Mouse (Mus musculus) MEL (cell line): Measurements from ENCODE around the gene Igfbp2. TPM values are rescaled to one million over a fixed set of nuclear protein-coding genes. Genes with fewer than 3 reads are reported as not detected.

Source experiments
- DNase-seq: peaks from one replicate; pipeline ENCODE4 v3.0.0; 2011; ENCODE audit warnings: low read depth, low spot score
- H3K27ac ChIP-seq: 2 replicates; pipeline ENCODE4 v1.5.1; 2012; ENCODE audit warnings: low read depth, mild to moderate bottlenecking, control low read depth, low read length, moderate library complexity; ENCODE audit not compliant: control insufficient read depth
- H3K27me3 ChIP-seq, 2 experiments: fragments of 150-350 bp in 1 of 2; sonication (generic) in 1 of 2; 2 replicates each; pipeline ENCODE4 v1.6.1; 2012; ENCODE audit warnings: low read length in 2 of 2, mild to moderate bottlenecking in 2 of 2, improper control_type of control experiment in 1 of 2, moderate library complexity in 1 of 2; ENCODE audit not compliant: insufficient read depth in 2 of 2, control insufficient read depth in 1 of 2
- H3K36me3 ChIP-seq, 2 experiments: 2 replicates each; pipeline ENCODE4 v1.6.1; 2012 to 2014; ENCODE audit warnings: low read length in 2 of 2, improper control_type of control experiment in 1 of 2, inconsistent platforms in 1 of 2, mild to moderate bottlenecking in 1 of 2; ENCODE audit not compliant: insufficient read depth in 2 of 2, control insufficient read depth in 1 of 2
- H3K4me1 ChIP-seq, 2 experiments: fragments of 150-350 bp in 1 of 2; sonication (generic) in 1 of 2; 2 replicates each; pipeline ENCODE4 v1.6.1; 2012; ENCODE audit warnings: low read length in 2 of 2, improper control_type of control experiment in 1 of 2, mild to moderate bottlenecking in 1 of 2; ENCODE audit not compliant: insufficient read depth in 2 of 2, control insufficient read depth in 1 of 2
- H3K4me3 ChIP-seq, 2 experiments: fragments of 150-350 bp in 1 of 2; sonication (generic) in 1 of 2; 2 replicates each; pipeline ENCODE4 v1.5.1; 2012; ENCODE audit warnings: low read depth in 2 of 2, low read length in 2 of 2, mild to moderate bottlenecking in 2 of 2, moderate library complexity in 2 of 2, control low read depth in 1 of 2, improper control_type of control experiment in 1 of 2; ENCODE audit not compliant: control insufficient read depth in 1 of 2, insufficient read depth in 1 of 2
- H3K79me2 ChIP-seq: 2 replicates; pipeline ENCODE4 v1.6.1; 2012; ENCODE audit warnings: mild to moderate bottlenecking, low read length, moderate library complexity; ENCODE audit not compliant: control insufficient read depth, poor library complexity, insufficient read depth
- H3K9ac ChIP-seq: 2 replicates; pipeline ENCODE4 v1.6.1; 2012; ENCODE audit warnings: low read depth, mild to moderate bottlenecking, control low read depth, low read length, moderate library complexity; ENCODE audit not compliant: control insufficient read depth, poor library complexity, severe bottlenecking
- H3K9me3 ChIP-seq: fragments of 150-350 bp; sonication (generic); replicated peaks from 2 replicates; pipeline ENCODE4 v1.6.1; 2012; ENCODE audit warnings: mild to moderate bottlenecking, low read length, improper control_type of control experiment, moderate library complexity; ENCODE audit not compliant: insufficient read depth
- BHLHE40 ChIP-seq: IDR thresholded peaks from 2 replicates; pipeline ENCODE4 v1.6.1; 2012; ENCODE audit warnings: low read depth, mild to moderate bottlenecking, inconsistent platforms, low read length, improper control_type of control experiment, borderline replicate concordance
- CHD2 ChIP-seq: IDR thresholded peaks from 2 replicates; pipeline ENCODE4 v1.6.1; 2011; ENCODE audit warnings: low read length, improper control_type of control experiment
- GABPA ChIP-seq: IDR thresholded peaks from 2 replicates; pipeline ENCODE4 v1.6.1; 2012; ENCODE audit warnings: low read depth, mild to moderate bottlenecking, inconsistent platforms, low read length, improper control_type of control experiment, moderate library complexity
- JUND ChIP-seq: IDR thresholded peaks from 2 replicates; pipeline ENCODE4 v1.6.1; 2011; ENCODE audit warnings: low read depth, mild to moderate bottlenecking, improper control_type of control experiment, low read length
- MAX ChIP-seq: IDR thresholded peaks from 2 replicates; pipeline ENCODE4 v1.6.1; 2011; ENCODE audit warnings: low read length, improper control_type of control experiment
- MAZ ChIP-seq: IDR thresholded peaks from 2 replicates; pipeline ENCODE4 v1.6.1; 2012; ENCODE audit warnings: low read depth, mild to moderate bottlenecking, inconsistent platforms, low read length, improper control_type of control experiment
- MEF2A ChIP-seq: IDR thresholded peaks from 2 replicates; pipeline ENCODE4 v1.6.1; 2014; ENCODE audit warnings: low read depth, mild to moderate bottlenecking, inconsistent platforms, low read length, improper control_type of control experiment; ENCODE audit not compliant: poor library complexity, insufficient replicate concordance, severe bottlenecking; ENCODE audit errors: extremely low read depth
- MXI1 ChIP-seq: IDR thresholded peaks from 2 replicates; pipeline ENCODE4 v1.6.1; 2011; ENCODE audit warnings: mild to moderate bottlenecking, low read depth, low read length, improper control_type of control experiment
- MYC ChIP-seq: IDR thresholded peaks from 2 replicates; pipeline ENCODE4 v1.6.1; 2011; ENCODE audit warnings: low read depth, mild to moderate bottlenecking, low read length, improper control_type of control experiment, moderate library complexity
- NELFE ChIP-seq: IDR thresholded peaks from 2 replicates; pipeline ENCODE4 v1.6.1; 2011; ENCODE audit warnings: low read depth, low read length, improper control_type of control experiment
- NRF1 ChIP-seq: IDR thresholded peaks from 2 replicates; pipeline ENCODE4 v1.6.1; 2014; ENCODE audit warnings: low read depth, mild to moderate bottlenecking, inconsistent platforms, low read length, improper control_type of control experiment, moderate library complexity; ENCODE audit not compliant: poor library complexity, insufficient read depth, severe bottlenecking
- POLR2A ChIP-seq, 2 experiments: IDR thresholded peaks; 2 replicates each; pipeline ENCODE4 v1.6.1; 2011 to 2012; ENCODE audit warnings: low read length in 2 of 2, mild to moderate bottlenecking in 2 of 2, control low read depth in 1 of 2, improper control_type of control experiment in 1 of 2, low read depth in 1 of 2, moderate library complexity in 1 of 2; ENCODE audit not compliant: control insufficient read depth in 1 of 2, insufficient read depth in 1 of 2, poor library complexity in 1 of 2
- POLR2AphosphoS2 ChIP-seq: IDR thresholded peaks from 2 replicates; pipeline ENCODE4 v1.6.1; 2011; ENCODE audit warnings: low read length, improper control_type of control experiment
- POLR2AphosphoS5 ChIP-seq: IDR thresholded peaks from 2 replicates; pipeline ENCODE4 v1.6.1; 2012; ENCODE audit warnings: low read depth, borderline replicate concordance, mild to moderate bottlenecking, inconsistent platforms, low read length, moderate library complexity, mixed read lengths
- TBP ChIP-seq: IDR thresholded peaks from 2 replicates; pipeline ENCODE4 v1.8.0; 2011; ENCODE audit warnings: low read depth, low read length, improper control_type of control experiment
- TCF12 ChIP-seq: IDR thresholded peaks from 2 replicates; pipeline ENCODE4 v1.6.1; 2014; ENCODE audit warnings: low read depth, mild to moderate bottlenecking, inconsistent platforms, low read length, improper control_type of control experiment, moderate library complexity
- USF1 ChIP-seq: IDR thresholded peaks from 2 replicates; pipeline ENCODE4 v1.6.1; 2014; ENCODE audit warnings: low read depth, mild to moderate bottlenecking, inconsistent platforms, low read length, improper control_type of control experiment, moderate library complexity
- ZC3H11A ChIP-seq: IDR thresholded peaks from 2 replicates; pipeline ENCODE4 v1.6.1; 2012; ENCODE audit warnings: low read depth, mild to moderate bottlenecking, inconsistent platforms, low read length, improper control_type of control experiment
- ZKSCAN1 ChIP-seq: IDR thresholded peaks from 2 replicates; pipeline ENCODE4 v1.6.1; 2012; ENCODE audit warnings: low read depth, mild to moderate bottlenecking, inconsistent platforms, low read length, improper control_type of control experiment, moderate library complexity
- ZMIZ1 ChIP-seq: IDR thresholded peaks from 2 replicates; pipeline ENCODE4 v1.6.1; 2012; ENCODE audit warnings: low read depth, mild to moderate bottlenecking, inconsistent platforms, low read length, improper control_type of control experiment, moderate library complexity
- polyA plus RNA-seq, 2 experiments: library from polyadenylated mRNA; stranded (reverse) in 1 of 2; unstranded in 1 of 2; fragments of >175 nt in 1 of 2; fragments of >200 nt in 1 of 2; gene quantifications; 2 replicates each; pipeline versions ENCODE4 v1.2.1 to v1.2.4; 2012; ENCODE audit warnings: low replicate concordance in 2 of 2, low read depth in 1 of 2; ENCODE audit not compliant: insufficient read length in 2 of 2, insufficient read depth in 1 of 2, missing spikeins in 1 of 2
- total RNA-seq: library from RNA; depleted of rRNA; stranded (reverse); fragments of 300-350 nt; gene quantifications from 2 replicates; pipeline ENCODE4 v1.2.3, GENCODE M21; 2012

The Igfbp2 gene
- total and polyA plus RNA-seq, 3 experiments = not detected

- no peaks in the 10 kb centered on the region for H3K36me3 ChIP-seq
- no peak for DNase-seq
- TF ChIP-seq ZMIZ1 (no peak), POLR2AphosphoS5 (no peak), MXI1 (no peak), POLR2A (IDR thresholded peaks at IDR 0.05; ENCODE audit: control insufficient read depth in 1 of 2, insufficient read depth in 1 of 2, low read depth in 1 of 2, low read length in 2 of 2, poor library complexity in 1 of 2) (no peak), GABPA (no peak), POLR2AphosphoS2 (no peak), MAZ (no peak)
- TF ChIP-seq, all 39 proteins: peak for 0
- Histone ChIP-seq H3K27ac (no peak overlapping the region), H3K79me2 (no peaks in the 10 kb centered on the region), H3K4me1 (no peaks in the 10 kb centered on the region), H3K9me3 (no peaks in the 10 kb centered on the region), H3K27me3 (no peaks in the 10 kb centered on the region; a peak in 1 of 4 replicates), H3K4me3 (no peak overlapping the region), H3K9ac (no peak overlapping the region)
These were observed 9.3 kb downstream of the Igfbp2 start for GRCm38 (mm10) chr1:72833563-72833962.

- Histone ChIP-seq H3K4me3 (no peak overlapping the region), H3K27me3 (no peaks in the 10 kb centered on the region; a peak in 1 of 4 replicates), H3K79me2 (no peaks in the 10 kb centered on the region), H3K9ac (no peak overlapping the region), H3K36me3 (no peaks in the 10 kb centered on the region), H3K9me3 (no peaks in the 10 kb centered on the region), H3K4me1 (no peaks in the 10 kb centered on the region), H3K27ac (no peak overlapping the region)
- no peak for DNase-seq
- TF ChIP-seq CHD2 (no peak), MXI1 (no peak), ZMIZ1 (no peak), MYC (no peak), NRF1 (no peak)
These were observed 15.1 kb downstream of the Igfbp2 start for GRCm38 (mm10) chr1:72839356-72839755.

- Histone ChIP-seq H3K27me3 (no peaks in the 10 kb centered on the region; a peak in 1 of 4 replicates), H3K4me3 (no peak overlapping the region), H3K36me3 (no peaks in the 10 kb centered on the region), H3K79me2 (no peaks in the 10 kb centered on the region), H3K27ac (no peak overlapping the region), H3K4me1 (no peaks in the 10 kb centered on the region), H3K9me3 (no peaks in the 10 kb centered on the region), H3K9ac (no peak overlapping the region)
- no peak for DNase-seq
- TF ChIP-seq JUND = no peak
- TF ChIP-seq ZC3H11A = no peak
- TF ChIP-seq MAZ = no peak
- TF ChIP-seq BHLHE40 = no peak
- TF ChIP-seq ZKSCAN1 = no peak
- no peak for TF ChIP-seq TBP
- no peak for TF ChIP-seq MXI1
- TF ChIP-seq MEF2A = no peak
- no peak for TF ChIP-seq USF1
- no peak for TF ChIP-seq TCF12
- TF ChIP-seq GABPA = no peak
- TF ChIP-seq MAX = no peak
- no peak for TF ChIP-seq POLR2AphosphoS5
- TF ChIP-seq NELFE = no peak
- no peak for TF ChIP-seq ZMIZ1
These were observed 15.5 kb downstream of the Igfbp2 start for GRCm38 (mm10) chr1:72839791-72840190.
